Mouse (Mus musculus): Measurements from ENCODE around the gene Ndufa1.
A peak's percentile ranks its signal among the peaks of the same experiment; 100 is the strongest.
"Not testable (repeated sequence)": the region's sequence is repeated elsewhere in the genome, so short reads cannot be mapped to it uniquely, and the experiment has no call there.

The Ndufa1 gene

GRCm38 (mm10) chrX:37191105-37191743 is at the start of gene Ndufa1, which contains the start of gene Rnf113a1:
Gene Ndufa1, minus strand, starts transcription at chrX:37191163.
Gene Rnf113a1, plus strand, starts transcription at chrX:37191245.
- peak; percentile 78 for DNase-seq (ENCODE audit: low read depth)

GRCm38 (mm10) chrX:37222158-37222557 is 31.2 kb upstream of the Ndufa1 start, which contains the start of gene Rhox1:
Gene Rhox1, minus strand, starts transcription at chrX:37222258.
- DNase-seq (ENCODE audit: low read depth): not testable (repeated sequence)

GRCm38 (mm10) chrX:37210941-37211340 is 20.0 kb upstream of the Ndufa1 start, which contains the start of gene Gm9:
Gene Gm9, minus strand, starts transcription at chrX:37211041.
- DNase-seq (ENCODE audit: low read depth): no peak

GRCm38 (mm10) chrX:37198676-37199075 is 7.7 kb upstream of the Ndufa1 start:
- DNase-seq (ENCODE audit: low read depth): no peak

GRCm38 (mm10) chrX:37191744-37192379 is 899 bp upstream of the Ndufa1 start:
- peak; percentile 19 for DNase-seq (ENCODE audit: low read depth)

- DNase-seq (ENCODE audit: low read depth): no peak
Measured at GRCm38 (mm10) chrX:37190755-37191104, 233 bp downstream of the Ndufa1 start.

GRCm38 (mm10) chrX:37184401-37184800 is 6.6 kb downstream of the Ndufa1 start:
- not testable (repeated sequence) for DNase-seq (ENCODE audit: low read depth)

GRCm38 (mm10) chrX:37168742-37169141 is 22.2 kb downstream of the Ndufa1 start, which contains the start of gene Akap14:
Gene Akap14, minus strand, starts transcription at chrX:37168842.
- no peak for DNase-seq (ENCODE audit: low read depth)

- DNase-seq (ENCODE audit: low read depth): peak; percentile 71
Measured at GRCm38 (mm10) chrX:37167085-37167484, 23.9 kb downstream of the Ndufa1 start.

GRCm38 (mm10) chrX:37163115-37163514 is 27.8 kb downstream of the Ndufa1 start:
- DNase-seq (ENCODE audit: low read depth): no peak

- DNase-seq (ENCODE audit: low read depth): peak; percentile 26
Measured at GRCm38 (mm10) chrX:37161169-37161568, 29.8 kb downstream of the Ndufa1 start.

- DNase-seq (ENCODE audit: low read depth): peak; percentile 39
Measured at GRCm38 (mm10) chrX:37157839-37158238, 33.1 kb downstream of the Ndufa1 start.

GRCm38 (mm10) chrX:37144954-37145353 is 46.0 kb downstream of the Ndufa1 start:
- peak; percentile 42 for DNase-seq (ENCODE audit: low read depth)

GRCm38 (mm10) chrX:37144498-37144897 is 46.5 kb downstream of the Ndufa1 start:
- DNase-seq (ENCODE audit: low read depth): not testable (repeated sequence)

- DNase-seq (ENCODE audit: low read depth): peak; percentile 61
Measured at GRCm38 (mm10) chrX:37141732-37142131, 49.2 kb downstream of the Ndufa1 start.
